Mouse (Mus musculus) gastrocnemius, postnatal 4 days (tissue): ENCODE data around the gene Them7. TPM values are rescaled to one million over a fixed set of nuclear protein-coding genes. Genes with fewer than 3 reads are reported as not detected.

ENCODE experiments used
- DNase-seq, 2 experiments: peaks; one replicate each; pipeline ENCODE4 v3.0.0; 2021 to 2022; ENCODE audit warnings: low spot score in 2 of 2, mixed read lengths in 2 of 2
- total RNA-seq, 2 experiments: library from RNA; stranded (reverse); gene quantifications; 2 replicates each; pipeline ENCODE4 v1.2.3; 2021

Gene Them7
- total RNA-seq, 2 experiments from 2014 or later: 0.39 TPM; not detected in 1

- no peak for DNase-seq
Observed at GRCm38 (mm10) chr2:105234278-105234677, 10.2 kb downstream of the Them7 start.

GRCm38 (mm10) chr2:105235380-105236115 lies 11.4 kb downstream of the Them7 start:
- DNase-seq: no peak

- no peak for DNase-seq
Observed at GRCm38 (mm10) chr2:105237424-105237823, 13.3 kb downstream of the Them7 start.

GRCm38 (mm10) chr2:105237841-105238240 lies 13.7 kb downstream of the Them7 start:
- no peak for DNase-seq

- DNase-seq: peak in 1 of 2 experiments; percentile 17
Observed at GRCm38 (mm10) chr2:105238775-105239174, 14.7 kb downstream of the Them7 start.

- no peak for DNase-seq
Observed at GRCm38 (mm10) chr2:105240631-105241030, 16.5 kb downstream of the Them7 start.

GRCm38 (mm10) chr2:105242940-105243339 lies 18.8 kb downstream of the Them7 start:
- DNase-seq: no peak

- no peak for DNase-seq
Observed at GRCm38 (mm10) chr2:105244733-105245132, 20.6 kb downstream of the Them7 start.

GRCm38 (mm10) chr2:105251978-105252377 lies 27.9 kb downstream of the Them7 start:
- DNase-seq: no peak

GRCm38 (mm10) chr2:105252824-105253223 lies 28.7 kb downstream of the Them7 start:
- no peak for DNase-seq

GRCm38 (mm10) chr2:105255457-105255856 lies 31.3 kb downstream of the Them7 start:
- no peak for DNase-seq

GRCm38 (mm10) chr2:105256427-105257071 lies 32.4 kb downstream of the Them7 start:
- DNase-seq: no peak

GRCm38 (mm10) chr2:105257376-105257775 lies 33.3 kb downstream of the Them7 start:
- DNase-seq: no peak

GRCm38 (mm10) chr2:105261335-105261734 lies 37.2 kb downstream of the Them7 start:
- DNase-seq: no peak

GRCm38 (mm10) chr2:105263219-105263618 lies 39.1 kb downstream of the Them7 start:
- no peak for DNase-seq

- DNase-seq: no peak
Observed at GRCm38 (mm10) chr2:105282407-105283077, 58.4 kb downstream of the Them7 start.

GRCm38 (mm10) chr2:105283811-105284210 lies 59.7 kb downstream of the Them7 start:
- no peak for DNase-seq

- no peak for DNase-seq
Observed at GRCm38 (mm10) chr2:105284855-105285254, 60.7 kb downstream of the Them7 start.

- DNase-seq: no peak
Observed at GRCm38 (mm10) chr2:105295823-105296222, 71.7 kb downstream of the Them7 start.

- no peak for DNase-seq
Observed at GRCm38 (mm10) chr2:105298888-105299287, 74.8 kb downstream of the Them7 start.

GRCm38 (mm10) chr2:105301082-105301481 lies 77.0 kb downstream of the Them7 start:
- DNase-seq: no peak

GRCm38 (mm10) chr2:105301531-105301930 lies 77.4 kb downstream of the Them7 start:
- DNase-seq: no peak
